Mouse (Mus musculus): ENCODE measurements around the gene Xrra1. TPM values are rescaled to one million over a fixed set of nuclear protein-coding genes. Genes with fewer than 3 reads are reported as not detected.
A peak's percentile ranks its signal among the peaks of the same experiment; 100 is the strongest.
"Not testable (repeated sequence)": the region's sequence is repeated elsewhere in the genome, so short reads cannot be mapped to it uniquely, and the experiment has no call there.

The Xrra1 gene
- under 1 TPM; 0.11 to 0.59 TPM for total RNA-seq (2021)
- long read RNA-seq, experiment 1: 0 reads
- long read RNA-seq, experiment 2: 0 reads

DNA sequence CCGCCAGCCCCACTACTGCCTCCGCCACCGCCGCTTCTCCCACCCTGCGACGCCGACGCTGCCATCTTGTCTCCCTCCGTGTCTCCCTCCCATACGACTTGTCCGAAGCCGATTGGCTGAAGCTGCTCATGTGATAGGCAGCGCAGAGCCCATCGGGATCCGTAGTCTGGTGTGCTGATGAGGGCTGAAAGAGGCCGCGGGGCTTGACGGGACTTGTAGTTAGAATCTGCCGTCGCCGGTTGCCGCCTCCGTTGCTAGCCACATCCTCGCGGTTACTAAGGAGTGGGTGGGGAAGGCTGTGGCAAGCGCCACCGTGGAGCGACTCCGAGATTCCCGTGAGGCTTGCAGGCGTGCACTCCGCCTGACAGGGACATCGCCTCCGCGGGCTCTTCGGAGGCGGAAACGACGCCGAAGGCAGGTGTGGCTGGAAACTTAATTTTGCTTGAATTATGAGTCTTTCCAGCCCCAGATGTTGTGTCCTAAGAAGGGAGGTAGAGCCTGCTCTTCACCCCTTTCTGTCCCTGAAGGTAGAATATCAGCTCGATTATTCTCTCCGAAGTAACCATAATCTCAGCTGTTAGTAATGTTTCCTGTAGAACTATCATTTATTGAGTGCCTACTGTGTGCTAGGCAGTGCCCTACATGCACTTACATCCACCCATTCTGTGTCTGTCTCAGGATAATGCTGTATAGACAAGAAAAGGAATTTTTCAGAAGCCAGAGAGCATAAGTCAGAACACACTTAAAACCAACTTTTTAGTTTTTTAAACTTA lies at the start of gene Xrra1:
Gene Xrra1, plus strand, starts transcription at position 304 of the 773 bp plus-strand sequence.
- intact Hi-C loops (cut with DNase I): no loop called here
- TF ChIP-seq CTCF (IDR thresholded peaks at IDR 0.05): no peak
- peak; percentile 97 for DNase-seq

GRCm38 (mm10) chr7:99810814-99811213 lies 48.1 kb upstream of the Xrra1 start:
- no peak overlapping the region for H3K4me3 ChIP-seq
- no peak overlapping the region for H3K27ac ChIP-seq
- no peak for TF ChIP-seq CTCF (IDR thresholded peaks at IDR 0.05)
- intact Hi-C loops (cut with DNase I): no loop called here
- no peak for DNase-seq

More for the DNA sequence above, at the start of gene Xrra1:
- peak within 1 kb of the TSS; percentile 99 for H3K4me3 ChIP-seq
- peak within 1 kb of the TSS; percentile 95 for H3K27ac ChIP-seq

DNA sequence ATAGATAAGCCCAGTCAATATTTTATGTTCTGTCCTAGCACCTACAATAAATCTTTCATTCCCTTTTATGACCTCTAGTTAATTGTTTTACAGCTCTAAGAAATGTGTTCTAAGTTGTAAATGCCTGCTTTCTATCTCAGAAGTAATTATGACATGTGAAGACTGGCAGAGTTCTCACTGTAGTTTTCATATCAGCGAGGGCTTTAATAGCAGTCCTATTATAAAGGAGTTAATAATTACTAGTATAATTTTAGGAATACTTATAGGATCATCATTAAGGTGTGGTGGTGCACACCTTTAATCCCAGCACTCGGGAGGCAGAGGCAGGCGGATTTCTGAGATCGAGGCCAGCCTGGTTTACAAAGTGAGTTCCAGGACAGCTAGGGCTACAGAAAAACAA lies 47.3 kb upstream of the Xrra1 start:
- Histone ChIP-seq H3K4me3 (no peak overlapping the region), H3K27ac (no peak overlapping the region)
- TF ChIP-seq CTCF (IDR thresholded peaks at IDR 0.05): no peak
- DNase-seq: no peak
- intact Hi-C loops (cut with DNase I): no loop called here

DNA sequence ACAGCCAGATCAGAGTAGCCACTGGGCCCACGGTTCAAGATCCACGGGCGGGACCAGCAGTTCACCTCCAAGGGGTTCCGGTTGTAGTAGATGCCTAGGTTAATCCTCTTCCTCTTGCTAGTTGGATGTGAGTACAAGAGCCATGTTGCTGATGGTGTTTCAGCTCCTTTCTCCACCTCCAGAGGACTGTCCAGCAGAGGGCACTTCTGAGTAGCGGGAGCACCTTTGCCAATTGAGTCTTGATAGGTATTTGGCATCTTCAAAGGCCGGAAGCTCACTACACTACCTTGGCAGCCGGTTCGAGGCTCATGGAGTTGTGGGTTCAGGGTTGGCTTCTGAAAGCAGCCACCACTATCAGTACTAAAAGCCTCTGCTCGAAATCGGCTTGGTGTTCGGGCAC lies 45.5 kb upstream of the Xrra1 start:
- H3K27ac ChIP-seq: no peak overlapping the region
- peak; percentile 67 for DNase-seq
- no peak overlapping the region for H3K4me3 ChIP-seq
- intact Hi-C loops (cut with DNase I): loop anchor here (1.0 kb wide), 1 partner anchor 63 kb away; no protein-coding TSS in a partner anchor
- peak; percentile 76 for TF ChIP-seq CTCF (IDR thresholded peaks at IDR 0.05)

DNA sequence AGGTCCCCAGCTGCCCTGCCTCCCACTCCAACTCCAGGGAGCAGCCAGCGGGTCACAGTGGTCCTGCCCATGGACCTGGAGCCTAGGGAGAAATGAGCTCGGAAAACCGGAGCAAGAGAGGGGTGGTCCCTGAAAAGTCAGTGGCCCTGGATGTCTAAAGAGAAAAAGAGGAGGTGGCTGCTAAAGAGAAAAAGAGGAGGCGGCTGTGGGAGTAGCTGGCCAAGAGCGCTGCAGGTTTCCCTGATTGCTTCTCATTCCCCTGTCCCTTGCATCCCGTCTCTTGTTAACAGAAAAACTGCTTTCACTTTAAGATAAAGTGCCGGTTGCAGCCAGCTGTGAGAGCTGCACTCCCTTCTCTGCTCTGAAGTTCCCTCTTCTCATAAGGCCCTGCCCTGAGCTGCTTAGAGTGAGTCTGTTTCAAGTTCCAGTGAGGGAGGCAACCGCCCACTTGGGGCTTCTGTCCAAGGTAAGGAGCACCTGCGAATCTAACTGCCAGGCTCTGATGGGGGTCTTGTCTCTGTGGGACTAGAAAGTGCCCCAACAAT lies 40.7 kb upstream of the Xrra1 start:
- peak overlapping the region; percentile 26 for H3K4me3 ChIP-seq
- intact Hi-C loops (cut with DNase I); DNase-seq; H3K27ac ChIP-seq: not testable (repeated sequence)

GRCm38 (mm10) chr7:99821953-99822352 lies 37.0 kb upstream of the Xrra1 start:
- no peak overlapping the region for H3K4me3 ChIP-seq
- DNase-seq: no peak
- no peak for TF ChIP-seq CTCF (IDR thresholded peaks at IDR 0.05)
- H3K27ac ChIP-seq: no peak overlapping the region
- intact Hi-C loops (cut with DNase I): no loop called here

GRCm38 (mm10) chr7:99822426-99822825 lies 36.5 kb upstream of the Xrra1 start:
- DNase-seq: no peak
- no peak overlapping the region for H3K27ac ChIP-seq
- TF ChIP-seq CTCF (IDR thresholded peaks at IDR 0.05): no peak
- H3K4me3 ChIP-seq: no peak overlapping the region
- intact Hi-C loops (cut with DNase I): no loop called here

DNA sequence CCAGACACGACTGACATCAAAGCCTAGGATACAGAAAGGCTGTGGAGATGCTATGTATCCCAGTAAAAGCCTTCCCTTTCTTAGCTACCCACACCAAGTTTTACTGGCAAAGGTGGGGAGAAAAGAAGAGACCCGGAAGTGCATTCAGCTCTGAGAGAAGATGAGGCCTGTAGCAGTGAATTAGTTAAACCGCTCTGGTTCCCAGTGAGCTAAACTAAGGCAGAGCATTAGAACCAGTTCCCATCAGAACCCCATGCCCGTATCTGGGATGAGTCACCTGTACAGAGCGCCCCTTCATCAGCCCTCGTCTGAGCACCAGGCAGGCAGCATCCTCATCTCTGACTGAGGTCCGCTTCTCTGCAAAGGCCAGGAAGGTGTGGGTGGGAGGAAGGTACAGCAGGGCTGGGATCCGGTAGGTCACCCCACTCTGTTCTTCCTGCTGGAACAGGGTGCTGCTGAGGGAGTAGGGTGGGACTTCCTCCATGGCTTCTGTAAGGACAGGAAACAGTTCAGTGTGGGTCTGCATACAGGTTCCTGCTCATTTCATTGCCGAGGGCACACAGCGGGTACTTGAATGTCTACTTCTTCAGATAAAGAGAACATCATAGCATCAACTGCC lies 35.8 kb upstream of the Xrra1 start:
- TF ChIP-seq CTCF (IDR thresholded peaks at IDR 0.05): no peak
- Histone ChIP-seq H3K27ac (no peak overlapping the region), H3K4me3 (no peak overlapping the region)
- no peak for DNase-seq
- intact Hi-C loops (cut with DNase I): no loop called here

GRCm38 (mm10) chr7:99824649-99825483 lies 34.0 kb upstream of the Xrra1 start:
- DNase-seq: no peak
- H3K4me3 ChIP-seq: no peak overlapping the region
- no peak overlapping the region for H3K27ac ChIP-seq
- intact Hi-C loops (cut with DNase I): no loop called here
- no peak for TF ChIP-seq CTCF (IDR thresholded peaks at IDR 0.05)

DNA sequence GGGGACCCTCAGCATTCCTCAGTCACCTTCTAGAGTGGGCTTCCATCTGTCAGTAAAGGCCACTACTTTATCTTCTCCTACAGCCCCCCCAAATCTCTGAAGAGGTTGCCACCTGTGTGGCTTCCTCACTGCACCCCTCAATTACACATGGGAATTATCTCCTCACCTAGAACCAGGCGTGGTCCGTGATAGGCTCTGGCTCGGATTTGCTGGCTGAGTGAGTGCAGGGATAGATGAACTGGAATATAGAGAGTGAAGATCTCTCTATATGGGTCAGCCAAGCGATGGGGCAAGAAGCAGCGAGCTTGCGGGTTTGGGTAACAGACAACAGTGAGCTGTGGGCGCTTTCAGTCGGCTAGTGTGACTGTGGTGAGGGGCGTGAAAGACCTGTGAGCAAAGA lies 33.4 kb upstream of the Xrra1 start:
- Histone ChIP-seq H3K27ac (no peak overlapping the region), H3K4me3 (no peak overlapping the region)
- intact Hi-C loops (cut with DNase I): no loop called here
- TF ChIP-seq CTCF (IDR thresholded peaks at IDR 0.05): no peak
- no peak for DNase-seq

GRCm38 (mm10) chr7:99826096-99826495 lies 32.8 kb upstream of the Xrra1 start:
- no peak overlapping the region for H3K27ac ChIP-seq
- no peak for TF ChIP-seq CTCF (IDR thresholded peaks at IDR 0.05)
- intact Hi-C loops (cut with DNase I): no loop called here
- H3K4me3 ChIP-seq: no peak overlapping the region
- no peak for DNase-seq

DNA sequence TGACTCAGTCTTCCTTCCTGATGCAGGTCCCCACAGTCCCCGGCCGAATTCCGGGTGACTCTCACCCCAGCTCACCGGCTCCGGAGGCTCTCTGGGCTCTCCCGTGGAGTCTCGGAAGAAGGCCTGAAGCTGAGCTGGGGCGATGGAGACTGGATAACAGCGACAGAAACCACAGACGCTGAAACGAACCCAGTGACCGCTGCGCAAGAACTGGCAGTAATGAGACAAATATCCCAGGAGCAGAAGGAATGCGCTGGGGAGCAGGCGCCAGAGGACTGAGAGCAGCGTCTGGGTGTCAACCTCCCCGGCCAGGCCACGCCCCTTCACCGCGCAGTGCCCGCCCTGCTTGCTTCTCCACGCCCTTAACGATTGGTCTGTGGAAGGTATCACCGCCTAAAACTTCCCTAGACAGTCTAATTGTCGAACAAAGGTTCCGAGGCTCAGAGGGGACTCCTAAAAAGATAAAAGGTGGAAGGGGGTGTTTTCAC lies 30.8 kb upstream of the Xrra1 start, which contains the start of gene Neu3:
Gene Neu3, minus strand, starts transcription at position 335 of the 488 bp plus-strand sequence.
- intact Hi-C loops (cut with DNase I): no loop called here
- Histone ChIP-seq H3K27ac (peak within 1 kb of the TSS; percentile 90), H3K4me3 (peak within 1 kb of the TSS; percentile 82)
- DNase-seq: peak; percentile 97
- peak; percentile 41 for TF ChIP-seq CTCF (IDR thresholded peaks at IDR 0.05)
